ENCODE assay signal across 22 mouse cellular contexts in the genomic region with DNA sequence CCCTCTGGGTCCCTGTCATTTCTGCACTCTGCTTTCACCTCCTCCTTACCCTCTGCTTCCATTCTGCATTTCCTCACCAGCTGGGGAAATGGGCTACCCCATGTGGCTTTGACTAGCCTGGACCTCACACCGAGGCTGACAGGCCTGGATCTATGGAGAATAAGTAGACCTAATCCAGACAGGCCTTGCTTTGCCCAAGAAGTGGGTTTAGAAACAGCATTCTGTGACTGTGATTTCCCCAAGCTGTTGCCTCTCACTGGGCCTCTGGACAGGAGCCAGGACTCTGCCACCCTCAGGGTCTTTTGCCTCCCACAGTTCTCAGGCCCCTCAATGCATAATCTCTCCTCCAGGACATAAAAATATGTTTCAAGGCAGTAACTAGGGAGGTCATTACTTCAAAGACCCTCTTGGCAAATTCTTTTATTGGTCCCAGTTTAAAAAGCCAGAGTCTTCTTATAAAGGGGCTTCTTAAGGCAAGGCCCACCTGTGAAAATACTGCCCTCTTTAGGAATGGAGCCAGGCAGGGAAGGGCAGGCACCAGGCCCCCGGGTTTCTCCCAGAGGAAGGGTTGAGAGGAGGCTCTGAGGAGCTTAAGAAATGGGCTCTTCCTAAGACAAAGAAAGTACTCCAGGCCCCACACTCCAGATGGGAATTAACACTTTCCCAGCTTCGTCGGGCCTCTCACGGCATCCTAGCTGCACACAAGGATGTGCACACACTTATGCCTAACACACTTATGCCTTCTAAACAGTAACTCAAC.
DNase-seq lines count a peak whose midpoint lies in the region; ATAC-seq lines count a peak whose summit lies in the region.
"Had no signal": no experiment of that assay in that cellular context is flagged by ENCODE, and none has a peak within 500 bp of the region (broad histone marks: within the 10 kb centered on the region; RNA-seq: fewer than 3 reads in every experiment).

No protein-coding gene starts in this region.

- peaks cover 6% of the 10 kb centered on the region for H3K9me3 ChIP-seq in limb, embryonic 12.5 days
- H3K9me3 ChIP-seq in limb, embryonic 10.5 days (replicated peaks) = no peaks in the 10 kb centered on the region; the same call in 1 of the 2 replicates
- H3K9me3 ChIP-seq in embryonic facial prominence, embryonic 10.5 days = peaks cover 5% of the 10 kb centered on the region; the same call in 1 of the 2 replicates
- H3K9me3 ChIP-seq in limb, embryonic 15.5 days = no peaks in the 10 kb centered on the region
- 0 out of 2 replicates have a peak, but pooled peaks cover 3% of the 10 kb centered on the region for H3K9me3 ChIP-seq in liver, embryonic 12.5 days (replicated peaks)
- H3K9me3 ChIP-seq: embryonic facial prominence, embryonic 12.5 days; hindbrain, embryonic 12.5 days had no signal

- peak; percentile 65 for DNase-seq in heart, adult 11 months
- no peak for DNase-seq in heart, postnatal 10 days
- no peak for DNase-seq in limb, embryonic 10.5 days (ENCODE audit: low spot score)
- peak; percentile 7 for DNase-seq in embryonic facial prominence, embryonic 10.5 days (ENCODE audit: low spot score)
- DNase-seq: adrenal gland, postnatal 14 days; cerebellum, adult 11 months; cerebellum, adult 8-10 months; cerebellum, postnatal 14 days; embryo, embryonic 11 days; forebrain, postnatal 0 days; gastrocnemius, postnatal 36 days; heart, adult 18-20 months; heart, postnatal 36 days had no signal

- 50% methylated on average over 5 of the region's 5 CpGs for WGBS in limb, embryonic 12.5 days
- WGBS in limb, embryonic 10.5 days = 78% methylated on average over 5 of the region's 5 CpGs
- WGBS in embryonic facial prominence, embryonic 10.5 days = 75% methylated on average over 5 of the region's 5 CpGs
- WGBS in limb, embryonic 15.5 days = 37% methylated on average over 5 of the region's 5 CpGs
- WGBS in liver, embryonic 12.5 days (ENCODE audit: insufficient replicate concordance) = 58% methylated on average over 5 of the region's 5 CpGs

- intact Hi-C loops in heart, postnatal 10 days (cut with DNase I) = no loop called here

- H3K27ac ChIP-seq in limb, embryonic 12.5 days = peak overlapping the region; percentile 26
- no peak overlapping the region for H3K27ac ChIP-seq in limb, embryonic 10.5 days
- no peak overlapping the region for H3K27ac ChIP-seq in embryonic facial prominence, embryonic 10.5 days (replicated peaks)
- H3K27ac ChIP-seq in limb, embryonic 15.5 days = peak overlapping the region; percentile 43; the same call in 1 of the 2 replicates
- H3K27ac ChIP-seq in liver, embryonic 12.5 days = no peak overlapping the region
- H3K27ac ChIP-seq: embryonic facial prominence, embryonic 12.5 days; hindbrain, embryonic 12.5 days had no signal

- no peak overlapping the region for H3K9ac ChIP-seq in limb, embryonic 12.5 days (replicated peaks)
- H3K9ac ChIP-seq in limb, embryonic 15.5 days = no peak overlapping the region
- no peak overlapping the region for H3K9ac ChIP-seq in liver, embryonic 12.5 days
- H3K9ac ChIP-seq: embryonic facial prominence, embryonic 12.5 days; forebrain, postnatal 0 days; heart, embryonic 12.5 days; hindbrain, embryonic 12.5 days had no signal

- peaks cover 8% of the 10 kb centered on the region for H3K27me3 ChIP-seq in limb, embryonic 12.5 days
- peaks cover 4% of the 10 kb centered on the region; the same call in 1 of the 2 replicates for H3K27me3 ChIP-seq in limb, embryonic 10.5 days (ENCODE audit: low read depth, poor library complexity, severe bottlenecking)
- H3K27me3 ChIP-seq in embryonic facial prominence, embryonic 10.5 days (replicated peaks; ENCODE audit: low read depth, poor library complexity, severe bottlenecking) = peaks cover 12% of the 10 kb centered on the region
- peaks cover 7% of the 10 kb centered on the region for H3K27me3 ChIP-seq in limb, embryonic 15.5 days
- H3K27me3 ChIP-seq in liver, embryonic 12.5 days (replicated peaks) = no peaks in the 10 kb centered on the region
- H3K27me3 ChIP-seq: embryonic facial prominence, embryonic 12.5 days; hindbrain, embryonic 12.5 days had no signal

- no peak overlapping the region for H3K4me2 ChIP-seq in limb, embryonic 12.5 days
- H3K4me2 ChIP-seq in limb, embryonic 15.5 days = no peak overlapping the region
- no peak overlapping the region for H3K4me2 ChIP-seq in liver, embryonic 12.5 days
- H3K4me2 ChIP-seq: embryonic facial prominence, embryonic 12.5 days; heart, embryonic 12.5 days; hindbrain, embryonic 12.5 days had no signal

- H3K4me3 ChIP-seq in limb, embryonic 12.5 days (replicated peaks) = no peak overlapping the region
- no peak overlapping the region for H3K4me3 ChIP-seq in limb, embryonic 10.5 days
- no peak overlapping the region for H3K4me3 ChIP-seq in embryonic facial prominence, embryonic 10.5 days
- no peak overlapping the region for H3K4me3 ChIP-seq in limb, embryonic 15.5 days
- H3K4me3 ChIP-seq in liver, embryonic 12.5 days = no peak overlapping the region
- H3K4me3 ChIP-seq: embryonic facial prominence, embryonic 12.5 days; heart, embryonic 12.5 days; hindbrain, embryonic 12.5 days had no signal

- peaks cover 12% of the 10 kb centered on the region; the same call in 1 of the 2 replicates for H3K4me1 ChIP-seq in limb, embryonic 12.5 days (replicated peaks)
- H3K4me1 ChIP-seq in limb, embryonic 10.5 days = peaks cover 6% of the 10 kb centered on the region; the same call in 1 of the 2 replicates
- H3K4me1 ChIP-seq in embryonic facial prominence, embryonic 10.5 days = peaks cover 3% of the 10 kb centered on the region; the same call in 1 of the 2 replicates
- H3K4me1 ChIP-seq in limb, embryonic 15.5 days = peaks cover 12% of the 10 kb centered on the region
- no peaks in the 10 kb centered on the region for H3K4me1 ChIP-seq in liver, embryonic 12.5 days
- H3K4me1 ChIP-seq: embryonic facial prominence, embryonic 12.5 days; heart, embryonic 12.5 days; hindbrain, embryonic 12.5 days had no signal

- H3K36me3 ChIP-seq in limb, embryonic 12.5 days = no peaks in the 10 kb centered on the region
- H3K36me3 ChIP-seq in limb, embryonic 10.5 days = no peaks in the 10 kb centered on the region
- no peaks in the 10 kb centered on the region for H3K36me3 ChIP-seq in embryonic facial prominence, embryonic 10.5 days (replicated peaks)
- H3K36me3 ChIP-seq in limb, embryonic 15.5 days = no peaks in the 10 kb centered on the region
- H3K36me3 ChIP-seq in liver, embryonic 12.5 days = no peaks in the 10 kb centered on the region
- H3K36me3 ChIP-seq: embryonic facial prominence, embryonic 12.5 days; heart, embryonic 12.5 days; hindbrain, embryonic 12.5 days had no signal

- peak; percentile 42; the same call in 1 of the 2 replicates for ATAC-seq in limb, embryonic 12.5 days (ENCODE audit: insufficient number of reproducible peaks, insufficient read depth, low FRiP score, low TSS enrichment, low read depth)
- no peak; the same call in 1 of the 2 replicates for ATAC-seq in limb, embryonic 15.5 days (ENCODE audit: insufficient number of reproducible peaks, low FRiP score, low TSS enrichment, low read depth)
- no peak for ATAC-seq in liver, embryonic 12.5 days
- ATAC-seq: activated CD4-positive, CD25-positive, alpha-beta regulatory T cell, adult 4 months; forebrain, postnatal 0 days; hindbrain, embryonic 16.5 days; Patski had no signal

Comparison
In these comparisons a context has a peak if more than half of its experiments do, and no peak if none do; other contexts are left out.
1. DNase-seq: peak in heart, adult 11 months (single experiment) and embryonic facial prominence, embryonic 10.5 days (single experiment); none in heart, postnatal 10 days (0 of 2) and limb, embryonic 10.5 days (single experiment).
2. H3K27ac ChIP-seq: peak in limb, embryonic 12.5 days (single experiment) and limb, embryonic 15.5 days (single experiment); none in limb, embryonic 10.5 days (single experiment), embryonic facial prominence, embryonic 10.5 days (single experiment) and liver, embryonic 12.5 days (single experiment).